Mouse (Mus musculus) cerebellum, postnatal 10 days (tissue): ENCODE results near the gene Morf4l1.
"Not testable (repeated sequence)": the region's sequence is repeated elsewhere in the genome, so short reads cannot be mapped to it uniquely, and the experiment has no call there.

ENCODE experiments used
- DNase-seq, 2 experiments: peaks; one replicate each; pipeline ENCODE4 v3.0.0; 2021; ENCODE audit warnings: mixed read lengths in 2 of 2

Gene Morf4l1

GRCm38 (mm10) chr9:90060574-90060875 is 54.0 kb downstream of the Morf4l1 start:
- no peak for DNase-seq

- DNase-seq = no peak
Observed at GRCm38 (mm10) chr9:90059828-90060573, 54.6 kb downstream of the Morf4l1 start.

GRCm38 (mm10) chr9:90056716-90057115 is 57.9 kb downstream of the Morf4l1 start:
- peak; percentile 78 to 80 for DNase-seq

- DNase-seq = no peak
Observed at GRCm38 (mm10) chr9:90055911-90056310, 58.7 kb downstream of the Morf4l1 start.

GRCm38 (mm10) chr9:90055409-90055808 is 59.2 kb downstream of the Morf4l1 start:
- DNase-seq = no peak

- peak; percentile 28 to 40 for DNase-seq
Observed at GRCm38 (mm10) chr9:90054371-90055145, 60.0 kb downstream of the Morf4l1 start.

GRCm38 (mm10) chr9:90053852-90054251 is 60.7 kb downstream of the Morf4l1 start, which contains the start of gene Ctsh:
Gene Ctsh, plus strand, starts transcription at chr9:90054152.
- no peak for DNase-seq

- DNase-seq = no peak
Observed at GRCm38 (mm10) chr9:90047937-90048627, 66.5 kb downstream of the Morf4l1 start.

- no peak for DNase-seq
Observed at GRCm38 (mm10) chr9:90045191-90045590, 69.4 kb downstream of the Morf4l1 start.

- DNase-seq = not testable (repeated sequence)
Observed at GRCm38 (mm10) chr9:90042906-90043305, 71.7 kb downstream of the Morf4l1 start.
